Mouse (Mus musculus): ENCODE data around the gene Zdhhc22.

Gene Zdhhc22

GRCm38 (mm10) chr12:86994166-86994565 is 3.9 kb upstream of the Zdhhc22 start:
- DNase-seq, result no peak

GRCm38 (mm10) chr12:86990755-86991110 is 503 bp upstream of the Zdhhc22 start:
- no peak for DNase-seq

GRCm38 (mm10) chr12:86989378-86989777 is 852 bp downstream of the Zdhhc22 start:
- no peak for DNase-seq

GRCm38 (mm10) chr12:86988227-86988626 is 2.0 kb downstream of the Zdhhc22 start:
- no peak for DNase-seq

- no peak for DNase-seq
Measured at GRCm38 (mm10) chr12:86986562-86986961, 3.7 kb downstream of the Zdhhc22 start.

GRCm38 (mm10) chr12:86984194-86984555 is 6.1 kb downstream of the Zdhhc22 start:
- DNase-seq, result peak; percentile 46

GRCm38 (mm10) chr12:86983470-86984193 is 6.6 kb downstream of the Zdhhc22 start:
- DNase-seq, result peak; percentile 58

GRCm38 (mm10) chr12:86981180-86981579 is 9.1 kb downstream of the Zdhhc22 start:
- DNase-seq, result no peak

GRCm38 (mm10) chr12:86977833-86978232 is 12.4 kb downstream of the Zdhhc22 start:
- DNase-seq, result no peak

GRCm38 (mm10) chr12:86976511-86977168 is 13.6 kb downstream of the Zdhhc22 start:
- DNase-seq, result no peak

- DNase-seq, result no peak
Measured at GRCm38 (mm10) chr12:86975761-86976160, 14.5 kb downstream of the Zdhhc22 start.

- DNase-seq, result peak; percentile 74
Measured at GRCm38 (mm10) chr12:86974387-86975288, 15.6 kb downstream of the Zdhhc22 start.

GRCm38 (mm10) chr12:86973706-86974105 is 16.5 kb downstream of the Zdhhc22 start:
- DNase-seq, result no peak

GRCm38 (mm10) chr12:86973216-86973615 is 17.0 kb downstream of the Zdhhc22 start:
- DNase-seq, result peak; percentile 84

GRCm38 (mm10) chr12:86971089-86971488 is 19.1 kb downstream of the Zdhhc22 start:
- no peak for DNase-seq

- DNase-seq, result no peak
Measured at GRCm38 (mm10) chr12:86969220-86969601, 21.0 kb downstream of the Zdhhc22 start.

- no peak for DNase-seq
Measured at GRCm38 (mm10) chr12:86968468-86969219, 21.6 kb downstream of the Zdhhc22 start.

- DNase-seq, result no peak
Measured at GRCm38 (mm10) chr12:86965237-86965799, 24.9 kb downstream of the Zdhhc22 start.

- no peak for DNase-seq
Measured at GRCm38 (mm10) chr12:86964278-86965057, 25.8 kb downstream of the Zdhhc22 start.

GRCm38 (mm10) chr12:86961589-86962344 is 28.5 kb downstream of the Zdhhc22 start:
- no peak for DNase-seq

GRCm38 (mm10) chr12:86960791-86961335 is 29.4 kb downstream of the Zdhhc22 start:
- DNase-seq, result no peak
